ENCODE assay signal across 23 mouse cellular contexts in the genomic region with DNA sequence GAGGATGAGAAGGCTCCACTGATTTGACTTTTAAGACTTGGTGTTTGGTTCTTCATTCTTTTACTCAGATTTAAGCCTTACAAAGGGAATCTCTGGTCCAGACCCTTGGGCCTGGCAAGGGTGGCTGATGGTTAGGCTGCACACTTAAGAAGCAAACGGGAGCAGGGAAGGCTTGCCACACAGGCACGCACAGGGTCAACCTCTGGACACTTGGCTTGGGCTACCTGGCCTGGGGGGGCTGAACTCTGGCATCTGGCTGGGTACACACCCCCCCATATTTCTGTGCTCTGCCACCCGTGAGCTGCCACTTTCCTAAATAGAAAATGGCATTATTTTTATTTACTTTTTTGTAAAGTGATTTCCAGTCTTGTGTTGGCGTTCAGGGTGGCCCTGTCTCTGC. TPM values are rescaled to one million over a fixed set of nuclear protein-coding genes. Genes with fewer than 3 reads are reported as not detected.
DNase-seq lines count a peak whose midpoint lies in the region; ATAC-seq and TF ChIP-seq lines count a peak whose summit lies in the region.
"Had no signal": no experiment of that assay in that cellular context is flagged by ENCODE, and none has a peak within 500 bp of the region (broad histone marks: within the 10 kb centered on the region; RNA-seq: fewer than 3 reads in every experiment).

No protein-coding gene starts in this region.

- TF ChIP-seq CTCF in intestine, postnatal 0 days (IDR thresholded peaks at IDR 0.05; ENCODE audit: low read depth) = no peak

- peaks cover 91% of the 10 kb centered on the region for H3K36me3 ChIP-seq in kidney, embryonic 15.5 days
- H3K36me3 ChIP-seq in kidney, embryonic 14.5 days (ENCODE audit: control insufficient read depth, insufficient read depth, low read length) = peaks cover 72% of the 10 kb centered on the region
- peaks cover 80% of the 10 kb centered on the region for H3K36me3 ChIP-seq in intestine, postnatal 0 days (ENCODE audit: control insufficient read depth, insufficient read depth)

- ATAC-seq in kidney, embryonic 15.5 days (replicated peaks; ENCODE audit: low FRiP score) = no peak
- no peak for ATAC-seq in kidney, embryonic 14.5 days (ENCODE audit: low FRiP score, low TSS enrichment)
- no peak for ATAC-seq in intestine, postnatal 0 days
- ATAC-seq: CD4-positive, CD25-positive, alpha-beta regulatory T cell, adult 4 months; forebrain, embryonic 14.5 days; forebrain, postnatal 0 days had no signal

- no peak overlapping the region for H3K9ac ChIP-seq in kidney, embryonic 15.5 days
- H3K9ac ChIP-seq in kidney, embryonic 14.5 days (ENCODE audit: low read depth, low read length) = no peak overlapping the region
- no peak overlapping the region for H3K9ac ChIP-seq in intestine, postnatal 0 days (ENCODE audit: low read depth, low read length)
- H3K9ac ChIP-seq: embryonic facial prominence, embryonic 12.5 days; embryonic facial prominence, embryonic 15.5 days; forebrain, postnatal 0 days; heart, embryonic 13.5 days; hindbrain, embryonic 12.5 days; hindbrain, embryonic 15.5 days had no signal

- DNase-seq in kidney, adult 18-20 months = peak; percentile 42
- peak; percentile 42 for DNase-seq in kidney, postnatal 14 days
- DNase-seq in kidney, postnatal 36 days = peak; percentile 62 to 72
- DNase-seq: adrenal gland, adult 2 months; adrenal gland, postnatal 14 days; cerebellum, adult 11 months; cerebellum, adult 2 months; cerebellum, adult 9-11 months; cerebellum, postnatal 25 days; forebrain, postnatal 0 days; gastrocnemius, postnatal 25 days; heart, adult 2 months had no signal

- H3K4me3 ChIP-seq in kidney, embryonic 15.5 days (replicated peaks) = no peak overlapping the region
- H3K4me3 ChIP-seq in kidney, embryonic 14.5 days (ENCODE audit: low read length) = no peak overlapping the region
- H3K4me3 ChIP-seq in intestine, postnatal 0 days (ENCODE audit: low read depth, low read length) = no peak overlapping the region
- H3K4me3 ChIP-seq: embryonic facial prominence, embryonic 12.5 days; embryonic facial prominence, embryonic 15.5 days; heart, adult 2 months; heart, embryonic 10.5 days; heart, embryonic 13.5 days; hindbrain, embryonic 12.5 days; hindbrain, embryonic 15.5 days had no signal

- no peak overlapping the region for H3K27ac ChIP-seq in kidney, embryonic 15.5 days
- H3K27ac ChIP-seq in kidney, embryonic 14.5 days (ENCODE audit: low read depth, low read length) = no peak overlapping the region
- H3K27ac ChIP-seq in intestine, postnatal 0 days (ENCODE audit: low read depth, low read length) = no peak overlapping the region
- H3K27ac ChIP-seq: embryonic facial prominence, embryonic 12.5 days; embryonic facial prominence, embryonic 15.5 days; heart, adult 2 months; heart, embryonic 10.5 days; heart, embryonic 13.5 days; hindbrain, embryonic 12.5 days; hindbrain, embryonic 15.5 days had no signal

- H3K4me2 ChIP-seq in kidney, embryonic 15.5 days = no peak overlapping the region
- no peak overlapping the region for H3K4me2 ChIP-seq in kidney, embryonic 14.5 days (replicated peaks; ENCODE audit: low read depth, low read length)
- H3K4me2 ChIP-seq in intestine, postnatal 0 days (replicated peaks; ENCODE audit: low read depth) = no peak overlapping the region
- H3K4me2 ChIP-seq: embryonic facial prominence, embryonic 12.5 days; embryonic facial prominence, embryonic 15.5 days; heart, embryonic 13.5 days; hindbrain, embryonic 12.5 days; hindbrain, embryonic 15.5 days had no signal

- H3K9me3 ChIP-seq in kidney, embryonic 15.5 days (replicated peaks) = no peaks in the 10 kb centered on the region
- no peaks in the 10 kb centered on the region for H3K9me3 ChIP-seq in kidney, embryonic 14.5 days (ENCODE audit: control insufficient read depth, low read length)
- H3K9me3 ChIP-seq in intestine, postnatal 0 days (ENCODE audit: control insufficient read depth) = no peaks in the 10 kb centered on the region
- H3K9me3 ChIP-seq: embryonic facial prominence, embryonic 12.5 days; embryonic facial prominence, embryonic 15.5 days; heart, embryonic 10.5 days; heart, embryonic 13.5 days; hindbrain, embryonic 12.5 days; hindbrain, embryonic 15.5 days had no signal

- 90% methylated on average over 4 of the region's 4 CpGs for WGBS in kidney, embryonic 15.5 days
- WGBS in kidney, embryonic 14.5 days = 85% methylated on average over 4 of the region's 4 CpGs
- WGBS in intestine, postnatal 0 days = 76% methylated on average over 4 of the region's 4 CpGs

- no peaks in the 10 kb centered on the region for H3K27me3 ChIP-seq in kidney, embryonic 15.5 days
- no peaks in the 10 kb centered on the region for H3K27me3 ChIP-seq in kidney, embryonic 14.5 days (ENCODE audit: control insufficient read depth, insufficient read depth, low read length)
- H3K27me3 ChIP-seq in intestine, postnatal 0 days (replicated peaks; ENCODE audit: control insufficient read depth, insufficient read depth, low read length) = no peaks in the 10 kb centered on the region
- H3K27me3 ChIP-seq: embryonic facial prominence, embryonic 12.5 days; embryonic facial prominence, embryonic 15.5 days; heart, embryonic 13.5 days; hindbrain, embryonic 12.5 days; hindbrain, embryonic 15.5 days had no signal

- H3K4me1 ChIP-seq in kidney, embryonic 15.5 days = no peaks in the 10 kb centered on the region
- no peaks in the 10 kb centered on the region for H3K4me1 ChIP-seq in kidney, embryonic 14.5 days (ENCODE audit: control insufficient read depth, insufficient read depth, low read length)
- no peaks in the 10 kb centered on the region for H3K4me1 ChIP-seq in intestine, postnatal 0 days (replicated peaks; ENCODE audit: control insufficient read depth, insufficient read depth, low read length)
- H3K4me1 ChIP-seq: embryonic facial prominence, embryonic 12.5 days; embryonic facial prominence, embryonic 15.5 days; hindbrain, embryonic 12.5 days; hindbrain, embryonic 15.5 days had no signal

RNA-seq across cellular contexts. Expression of a gene that starts 15.8 kb away (rescaled TPM):
- polyA plus RNA-seq in kidney, embryonic 15.5 days (2015; fragmentation: Nextera tagmentation; extraction: Ambion mirVana) = 299 and 302 TPM in 2 replicates
- polyA plus RNA-seq in kidney, embryonic 14.5 days (2014; fragmentation: Nextera tagmentation; extraction: Ambion mirVana) = 225 and 306 TPM in 2 replicates
- 847 and 854 TPM in 2 replicates for polyA plus RNA-seq in intestine, postnatal 0 days (2015; fragmentation: Nextera tagmentation; extraction: Ambion mirVana)

RNA-seq across cellular contexts. Expression of a gene that starts 25.6 kb away (rescaled TPM):
- 19.3 and 21.3 TPM in 2 replicates for polyA plus RNA-seq in kidney, embryonic 15.5 days (2015; fragmentation: Nextera tagmentation; extraction: Ambion mirVana)
- 19.7 and 20.3 TPM in 2 replicates for polyA plus RNA-seq in kidney, embryonic 14.5 days (2014; fragmentation: Nextera tagmentation; extraction: Ambion mirVana)
- 110 and 113 TPM in 2 replicates for polyA plus RNA-seq in intestine, postnatal 0 days (2015; fragmentation: Nextera tagmentation; extraction: Ambion mirVana)
